Mouse (Mus musculus): ENCODE data around the gene Olfr455. TPM values are rescaled to one million over a fixed set of nuclear protein-coding genes. Genes with fewer than 3 reads are reported as not detected.

Gene Olfr455
- polyA plus RNA-seq, 1 experiment from 2014 or later, result not detected

DNA sequence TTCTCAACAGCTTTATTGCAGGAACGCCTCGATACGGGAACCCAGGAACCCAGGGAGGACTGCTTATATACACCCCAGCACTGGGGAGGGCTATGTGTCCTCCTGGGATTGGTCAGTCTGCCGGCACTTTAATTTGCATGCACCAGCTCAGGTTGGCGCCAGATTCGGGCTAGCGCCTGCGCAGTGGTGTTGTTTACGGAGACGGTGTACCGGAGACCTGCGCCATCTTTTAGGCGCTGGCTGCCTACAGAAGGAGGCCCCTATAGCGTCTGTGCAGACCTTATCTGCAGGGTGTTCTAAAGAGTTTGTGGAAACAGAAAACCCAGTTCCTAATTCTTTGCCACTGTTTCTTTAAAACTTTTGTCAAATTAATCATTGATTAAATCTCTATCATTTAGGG, 11.3 kb upstream of the Olfr455 start:
- 94% methylated on average over 14 of the region's 14 CpGs for WGBS
- Histone ChIP-seq H3K4me3 (no peak overlapping the region), H3K9me3 (replicated peaks) (no peaks in the 10 kb centered on the region), H3K36me3 (no peaks in the 10 kb centered on the region), H3K9ac (no peak overlapping the region), H3K4me1 (replicated peaks) (peaks cover 19% of the 10 kb centered on the region), H3K27me3 (no peaks in the 10 kb centered on the region), H3K27ac (no peak overlapping the region), H3K4me2 (no peak overlapping the region)
- ATAC-seq (replicated peaks; ENCODE audit: insufficient number of reproducible peaks, insufficient read depth, low FRiP score, low read depth), result no peak

DNA sequence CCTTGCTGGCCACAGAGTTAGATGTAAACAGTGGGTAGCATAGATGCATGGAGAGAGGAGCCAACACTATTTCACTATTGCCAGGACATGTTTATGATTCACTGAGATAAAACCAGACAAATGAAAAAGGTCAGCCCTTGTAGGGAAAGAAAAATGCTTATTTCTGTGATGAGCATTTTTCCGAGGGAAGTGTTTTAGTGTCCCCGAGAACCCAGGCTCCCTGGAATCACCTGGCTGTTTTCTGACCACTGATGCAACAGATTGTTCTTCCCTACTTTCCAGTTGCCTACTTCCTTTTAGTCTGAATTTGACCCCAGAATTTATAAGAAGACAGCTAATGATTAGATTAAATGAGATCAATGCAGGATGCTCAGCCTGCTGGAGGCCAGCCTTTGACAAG, 1.2 kb downstream of the Olfr455 start:
- Histone ChIP-seq H3K27me3 (no peaks in the 10 kb centered on the region), H3K4me2 (no peak overlapping the region), H3K4me1 (replicated peaks) (peaks cover 15% of the 10 kb centered on the region), H3K4me3 (no peak overlapping the region), H3K9me3 (replicated peaks) (no peaks in the 10 kb centered on the region), H3K36me3 (no peaks in the 10 kb centered on the region), H3K9ac (no peak overlapping the region), H3K27ac (no peak overlapping the region)
- WGBS, result 83% methylated on average over 2 of the region's 2 CpGs
- ATAC-seq (replicated peaks; ENCODE audit: insufficient number of reproducible peaks, insufficient read depth, low FRiP score, low read depth), result no peak

DNA sequence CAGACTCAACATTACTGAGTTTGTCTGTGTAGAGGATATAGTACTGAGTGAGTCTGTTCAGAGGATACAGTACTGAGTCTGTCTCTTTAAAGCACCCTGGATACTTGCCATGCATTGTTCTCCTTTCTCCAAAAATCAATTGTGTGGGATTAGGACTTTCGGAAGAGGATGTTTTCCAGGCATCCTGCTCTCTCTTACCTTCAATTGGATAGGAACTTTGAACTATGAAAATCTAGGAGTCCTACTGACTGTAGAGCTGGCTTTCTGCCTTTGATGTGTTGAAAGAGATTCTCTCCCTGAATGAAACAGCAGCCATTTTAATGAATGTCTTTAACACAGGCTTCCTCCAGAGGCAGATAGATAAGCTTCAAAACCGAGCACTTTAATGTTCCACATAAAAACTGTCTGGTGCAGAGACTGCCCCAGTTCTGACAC, 1.9 kb downstream of the Olfr455 start:
- no peak overlapping the region for H3K4me3 ChIP-seq
- H3K4me1 ChIP-seq (replicated peaks), result peaks cover 15% of the 10 kb centered on the region
- no peak overlapping the region for H3K4me2 ChIP-seq
- no peaks in the 10 kb centered on the region for H3K27me3 ChIP-seq
- H3K36me3 ChIP-seq, result no peaks in the 10 kb centered on the region
- no peak overlapping the region for H3K9ac ChIP-seq
- no peaks in the 10 kb centered on the region for H3K9me3 ChIP-seq (replicated peaks)
- H3K27ac ChIP-seq, result 0 out of 2 replicates have a peak overlapping the region, but pooled peaks have one; percentile 5
- 28% methylated on average over 2 of the region's 2 CpGs for WGBS
- no peak; the same call in 1 of the 2 replicates for ATAC-seq (replicated peaks; ENCODE audit: insufficient number of reproducible peaks, insufficient read depth, low FRiP score, low read depth)

DNA sequence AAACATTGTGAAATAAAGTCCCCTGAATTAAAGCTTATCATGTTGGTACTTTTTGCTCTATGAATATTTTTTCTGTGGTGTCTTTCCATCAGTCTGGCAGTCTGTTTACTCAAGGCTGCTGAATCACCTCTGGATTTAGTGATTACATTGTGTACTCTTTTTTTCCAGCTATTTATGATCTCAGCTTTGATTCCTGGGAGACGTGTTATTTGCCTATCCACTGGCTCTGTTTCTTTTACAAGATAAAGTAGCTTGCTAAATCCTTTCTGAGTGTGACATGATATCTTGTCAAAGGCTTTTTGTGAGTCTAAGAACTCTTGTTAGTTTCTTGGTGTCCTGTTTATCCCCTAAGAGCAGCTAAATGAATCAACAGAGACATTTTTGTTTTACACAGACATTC, 2.5 kb downstream of the Olfr455 start:
- Histone ChIP-seq H3K27me3 (no peaks in the 10 kb centered on the region), H3K9me3 (replicated peaks) (no peaks in the 10 kb centered on the region), H3K9ac (no peak overlapping the region), H3K36me3 (no peaks in the 10 kb centered on the region), H3K27ac (no peak overlapping the region), H3K4me3 (no peak overlapping the region), H3K4me1 (replicated peaks) (peaks cover 15% of the 10 kb centered on the region), H3K4me2 (no peak overlapping the region)
- 37% methylated on average over 1 of the region's 1 CpGs for WGBS
- no peak for ATAC-seq (replicated peaks; ENCODE audit: insufficient number of reproducible peaks, insufficient read depth, low FRiP score, low read depth)

DNA sequence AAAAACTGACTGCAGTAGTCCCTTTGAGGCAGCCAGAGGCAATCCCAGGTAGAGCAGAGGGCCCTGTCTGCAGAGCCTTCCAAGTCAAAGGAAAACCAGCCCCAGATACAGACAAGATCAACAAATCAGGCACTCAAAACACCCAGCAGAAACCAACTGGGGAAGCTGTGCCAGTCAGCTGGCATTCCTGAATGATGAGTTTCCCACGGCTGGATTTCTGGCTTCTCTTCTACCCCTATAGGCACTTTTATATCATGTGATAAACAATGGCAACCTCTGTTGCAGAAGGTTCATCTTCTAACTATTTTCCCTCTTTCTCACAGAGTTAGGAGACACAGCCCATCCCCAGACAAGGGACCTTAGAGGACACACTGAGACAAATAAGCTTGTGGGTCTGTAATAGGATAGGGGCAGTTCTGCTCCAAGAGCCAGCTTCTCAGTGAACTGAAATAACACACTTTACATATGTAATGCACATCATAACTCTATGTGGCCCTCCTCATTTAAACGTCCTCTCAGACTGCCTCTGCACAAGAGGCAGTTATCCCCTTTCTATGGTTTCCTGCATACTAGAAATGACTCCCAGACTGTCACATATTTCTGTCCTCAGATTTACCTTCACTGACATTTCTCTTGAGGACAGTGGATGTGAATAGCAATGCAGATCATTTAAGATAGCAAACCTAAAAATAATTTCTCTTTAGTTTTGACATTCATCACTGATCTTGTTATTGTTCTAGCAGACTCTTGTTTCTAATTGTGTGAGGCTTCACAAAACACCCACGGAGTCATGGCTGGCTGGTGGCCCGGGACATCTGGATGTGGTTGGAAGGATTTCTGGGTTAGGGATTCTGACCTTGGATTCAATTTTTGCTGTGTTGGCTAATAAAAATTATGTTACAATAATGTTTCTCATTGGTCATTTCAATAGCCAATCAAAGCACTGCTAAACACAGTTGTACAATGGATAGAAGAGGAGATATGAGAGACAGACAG, 5.1 kb downstream of the Olfr455 start:
- H3K9ac ChIP-seq, result no peak overlapping the region
- H3K4me3 ChIP-seq, result no peak overlapping the region
- no peak for ATAC-seq (replicated peaks; ENCODE audit: insufficient number of reproducible peaks, insufficient read depth, low FRiP score, low read depth)
- no peak overlapping the region for H3K4me2 ChIP-seq
- no peaks in the 10 kb centered on the region for H3K9me3 ChIP-seq (replicated peaks)
- no peaks in the 10 kb centered on the region for H3K27me3 ChIP-seq
- H3K36me3 ChIP-seq, result no peaks in the 10 kb centered on the region
- H3K27ac ChIP-seq, result no peak overlapping the region
- 37% methylated on average over 4 of the region's 4 CpGs for WGBS
- H3K4me1 ChIP-seq (replicated peaks), result peaks cover 15% of the 10 kb centered on the region

DNA sequence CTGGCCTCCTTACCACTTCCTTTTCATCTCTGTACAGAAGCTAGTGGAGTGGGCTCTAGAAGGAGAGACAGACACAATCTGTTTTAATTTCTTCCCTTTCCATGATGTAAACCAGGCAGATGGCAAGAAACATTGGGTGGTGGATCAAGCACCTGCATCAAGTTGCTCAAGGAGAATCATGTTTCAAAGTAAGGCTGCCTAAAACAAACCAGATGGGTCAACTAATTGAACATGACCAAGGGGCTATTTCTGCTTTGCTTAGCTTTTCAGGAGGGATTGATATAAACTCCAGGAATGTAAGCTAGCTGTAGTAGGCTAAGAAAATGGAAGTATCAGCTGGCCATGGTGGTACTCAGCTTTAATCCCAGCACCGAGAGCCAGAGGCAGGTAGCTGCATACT, 6.7 kb downstream of the Olfr455 start:
- H3K9ac ChIP-seq, result no peak overlapping the region
- H3K4me1 ChIP-seq (replicated peaks), result peaks cover 15% of the 10 kb centered on the region
- H3K4me2 ChIP-seq, result no peak overlapping the region
- no peaks in the 10 kb centered on the region for H3K36me3 ChIP-seq
- no peak overlapping the region for H3K27ac ChIP-seq
- WGBS, result 88% methylated on average over 1 of the region's 1 CpGs
- no peak overlapping the region for H3K4me3 ChIP-seq
- H3K27me3 ChIP-seq, result no peaks in the 10 kb centered on the region
- ATAC-seq (replicated peaks; ENCODE audit: insufficient number of reproducible peaks, insufficient read depth, low FRiP score, low read depth), result no peak
- no peaks in the 10 kb centered on the region for H3K9me3 ChIP-seq (replicated peaks)

DNA sequence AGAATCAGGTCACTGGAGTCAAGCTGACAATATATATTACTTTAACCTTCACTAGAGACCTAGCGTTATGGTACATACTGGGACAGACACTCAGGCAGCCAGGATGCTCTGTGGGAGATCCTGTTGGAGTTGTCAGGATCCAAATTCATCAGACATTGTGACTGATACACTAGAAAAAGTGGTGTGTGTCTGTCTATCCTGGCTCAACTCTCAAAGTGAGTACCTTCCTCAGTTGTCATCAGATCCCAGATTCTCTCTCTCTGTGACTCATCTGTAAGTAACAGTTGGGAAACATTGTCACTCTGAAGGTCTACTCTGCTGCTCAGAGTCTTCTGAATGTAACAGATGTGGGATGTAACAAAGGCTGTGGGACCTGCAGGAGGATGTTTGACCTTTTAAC, 7.7 kb downstream of the Olfr455 start:
- Histone ChIP-seq H3K36me3 (no peaks in the 10 kb centered on the region), H3K9me3 (replicated peaks) (no peaks in the 10 kb centered on the region), H3K27me3 (no peaks in the 10 kb centered on the region), H3K4me2 (no peak overlapping the region), H3K27ac (no peak overlapping the region), H3K4me1 (replicated peaks) (peaks cover 8% of the 10 kb centered on the region; the same call in 1 of the 2 replicates), H3K9ac (no peak overlapping the region), H3K4me3 (no peak overlapping the region)
- WGBS, result 86% methylated on average over 1 of the region's 1 CpGs
- ATAC-seq (replicated peaks; ENCODE audit: insufficient number of reproducible peaks, insufficient read depth, low FRiP score, low read depth), result no peak

DNA sequence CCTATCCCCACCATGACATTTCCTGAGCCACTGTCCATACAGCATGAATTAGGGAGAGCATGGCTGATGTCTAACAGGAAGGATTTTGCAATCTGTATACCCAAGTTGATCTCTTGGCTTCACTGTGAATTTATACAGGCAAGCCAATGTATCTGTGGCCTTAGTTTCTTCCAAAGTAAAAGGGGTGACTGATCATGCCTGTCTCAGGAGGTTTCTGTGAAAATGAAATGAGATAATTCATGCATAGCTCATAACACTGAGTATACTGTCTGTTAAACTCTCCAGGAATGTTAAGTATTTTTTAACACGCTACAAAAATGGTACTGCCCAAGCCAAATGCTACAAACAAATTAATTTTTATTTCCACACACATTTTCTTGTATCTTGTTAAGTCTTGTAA, 33.9 kb downstream of the Olfr455 start:
- no peak overlapping the region for H3K4me2 ChIP-seq
- 61% methylated on average over 1 of the region's 1 CpGs for WGBS

DNA sequence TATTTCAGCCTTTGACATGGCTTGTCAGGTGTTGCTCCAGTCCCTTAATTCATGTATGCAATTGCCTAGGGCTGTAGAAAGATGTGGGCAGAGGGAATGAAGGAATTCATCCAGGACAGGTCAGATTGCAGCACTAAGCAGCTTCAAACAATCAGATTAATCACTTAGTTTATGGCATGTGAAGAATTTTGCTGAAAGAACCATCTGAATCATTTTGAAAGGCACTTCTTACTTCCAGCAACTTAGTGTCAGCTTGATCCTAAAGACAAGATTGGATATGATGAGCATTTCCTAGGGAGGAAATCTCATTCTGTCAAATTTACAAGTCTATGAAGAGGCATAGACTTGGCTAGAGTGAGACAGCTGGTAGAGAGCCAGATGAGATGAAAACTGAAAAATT, 38.1 kb downstream of the Olfr455 start:
- no peak for ATAC-seq (replicated peaks; ENCODE audit: insufficient number of reproducible peaks, insufficient read depth, low FRiP score, low read depth)
- Histone ChIP-seq H3K36me3 (no peaks in the 10 kb centered on the region), H3K27ac (no peak overlapping the region), H3K4me2 (no peak overlapping the region), H3K9ac (no peak overlapping the region), H3K4me3 (no peak overlapping the region), H3K4me1 (replicated peaks) (no peaks in the 10 kb centered on the region), H3K27me3 (no peaks in the 10 kb centered on the region), H3K9me3 (replicated peaks) (no peaks in the 10 kb centered on the region)

More for the DNA sequence above, 33.9 kb downstream of the Olfr455 start:
- H3K4me3 ChIP-seq, result no peak overlapping the region
- no peak overlapping the region for H3K27ac ChIP-seq
- no peaks in the 10 kb centered on the region for H3K27me3 ChIP-seq
- H3K9ac ChIP-seq, result no peak overlapping the region
- no peak for ATAC-seq (replicated peaks; ENCODE audit: insufficient number of reproducible peaks, insufficient read depth, low FRiP score, low read depth)
- H3K36me3 ChIP-seq, result no peaks in the 10 kb centered on the region
- no peaks in the 10 kb centered on the region for H3K9me3 ChIP-seq (replicated peaks)
- H3K4me1 ChIP-seq (replicated peaks), result no peaks in the 10 kb centered on the region

DNA sequence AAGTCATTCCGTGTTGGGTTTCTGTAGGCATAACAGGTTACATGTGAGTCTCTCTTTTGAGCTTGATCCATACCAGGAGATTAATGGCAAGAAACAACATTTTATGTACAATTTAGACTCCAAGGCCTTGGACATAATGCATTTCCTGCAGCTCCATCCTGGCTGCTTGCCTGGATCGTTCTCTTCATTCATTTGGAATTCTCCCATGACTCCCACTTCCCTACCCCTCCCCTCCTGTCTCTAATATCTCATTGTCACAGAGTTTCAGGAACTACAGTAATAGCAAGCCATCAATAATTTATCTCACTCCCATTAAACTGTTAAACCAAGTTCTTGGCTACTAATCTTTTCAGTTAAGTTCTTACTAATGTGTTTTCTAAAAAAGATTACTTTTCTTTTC, 43.9 kb downstream of the Olfr455 start:
- Histone ChIP-seq H3K4me3 (no peak overlapping the region), H3K27me3 (no peaks in the 10 kb centered on the region), H3K9me3 (replicated peaks) (no peaks in the 10 kb centered on the region), H3K36me3 (no peaks in the 10 kb centered on the region), H3K4me2 (no peak overlapping the region), H3K27ac (no peak overlapping the region), H3K9ac (no peak overlapping the region), H3K4me1 (replicated peaks) (no peaks in the 10 kb centered on the region)
- 64% methylated on average over 2 of the region's 2 CpGs for WGBS
- no peak for ATAC-seq (replicated peaks; ENCODE audit: insufficient number of reproducible peaks, insufficient read depth, low FRiP score, low read depth)

DNA sequence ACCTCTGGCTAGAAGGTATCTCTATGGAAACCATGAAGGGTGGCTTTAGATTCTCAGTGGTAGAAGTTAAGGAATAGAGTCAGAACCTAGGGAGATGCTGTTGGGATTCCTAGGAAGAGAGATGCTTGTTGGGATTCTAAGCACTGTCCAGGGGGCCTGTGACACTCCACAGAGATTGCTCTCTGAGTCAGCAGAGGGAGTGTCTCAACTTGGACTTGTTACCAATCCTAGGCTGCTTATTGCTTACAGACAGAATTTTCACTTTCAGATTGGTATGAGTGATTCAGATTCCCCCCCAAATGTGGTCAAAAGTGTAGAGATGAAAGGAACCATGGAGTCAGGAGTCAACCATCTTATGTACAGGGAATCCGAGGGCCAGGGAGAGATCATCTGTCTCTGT, 57.7 kb downstream of the Olfr455 start:
- ATAC-seq (replicated peaks; ENCODE audit: insufficient number of reproducible peaks, insufficient read depth, low FRiP score, low read depth), result no peak
- Histone ChIP-seq H3K27me3 (no peaks in the 10 kb centered on the region), H3K27ac (no peak overlapping the region), H3K9ac (no peak overlapping the region), H3K36me3 (no peaks in the 10 kb centered on the region), H3K4me1 (replicated peaks) (no peaks in the 10 kb centered on the region), H3K4me2 (no peak overlapping the region), H3K4me3 (no peak overlapping the region), H3K9me3 (replicated peaks) (no peaks in the 10 kb centered on the region)
- 42% methylated on average over 1 of the region's 1 CpGs for WGBS

DNA sequence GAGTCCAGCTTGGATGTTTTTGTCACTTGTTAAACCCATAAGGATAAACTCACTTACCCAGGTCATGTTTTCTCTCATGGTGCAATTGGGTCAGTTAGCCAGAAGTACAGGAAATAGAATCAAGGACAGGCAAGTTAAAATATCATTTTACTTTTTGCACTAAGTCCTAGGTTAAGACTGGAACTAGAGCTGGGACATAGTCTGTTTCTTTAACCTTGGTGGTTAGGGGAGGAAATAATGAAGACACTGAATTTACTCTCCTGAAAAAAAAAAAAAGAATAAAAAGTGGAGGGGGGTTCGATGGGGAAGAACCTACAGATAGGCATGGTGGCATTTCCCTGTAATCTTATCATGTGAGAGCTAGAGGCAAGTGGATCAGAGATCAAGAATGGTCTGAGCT, 60.3 kb downstream of the Olfr455 start, which contains the start of gene Olfr456:
Olfr456 (minus strand) TSS at position 101 of the 400 bp plus-strand sequence.
- no peak within 1 kb of the TSS for H3K9ac ChIP-seq
- no peaks in the 10 kb centered on the region for H3K27me3 ChIP-seq
- H3K4me1 ChIP-seq (replicated peaks), result no peaks in the 10 kb centered on the region
- no peaks in the 10 kb centered on the region for H3K9me3 ChIP-seq (replicated peaks)
- H3K4me2 ChIP-seq, result no peak within 1 kb of the TSS
- no peaks in the 10 kb centered on the region for H3K36me3 ChIP-seq
- ATAC-seq (replicated peaks; ENCODE audit: insufficient number of reproducible peaks, insufficient read depth, low FRiP score, low read depth), result no peak
- no peak within 1 kb of the TSS for H3K4me3 ChIP-seq
- H3K27ac ChIP-seq, result no peak within 1 kb of the TSS
- WGBS, result 49% methylated on average over 1 of the region's 1 CpGs

Data from heart, embryonic 15.5 days (tissue).